Mouse (Mus musculus) left cerebral cortex, adult 2 months (tissue): Measurements from ENCODE around the gene Rassf1. TPM values are rescaled to one million over a fixed set of nuclear protein-coding genes. Genes with fewer than 3 reads are reported as not detected.
"Not testable (repeated sequence)": the region's sequence is repeated elsewhere in the genome, so short reads cannot be mapped to it uniquely, and the experiment has no call there.

Experiments used
- DNase-seq, 2 experiments: peaks; one replicate each; pipeline ENCODE4 v3.0.0; 2021 to 2022; ENCODE audit warnings: low spot score in 2 of 2, mixed read lengths in 1 of 2; ENCODE audit errors: extremely low spot score in 1 of 2
- H3K27ac ChIP-seq: fragments of 200-600 bp; 2 replicates; pipeline ENCODE4 v1.8.1; 2022
- H3K4me3 ChIP-seq: fragments of 200-600 bp; 2 replicates; pipeline ENCODE4 v1.8.1; 2022
- CTCF ChIP-seq: fragments of 200-600 bp; IDR thresholded peaks from 2 replicates; pipeline ENCODE4 v1.8.1; 2022; ENCODE audit warnings: antibody characterized with exemption, mild to moderate bottlenecking, moderate library complexity
- intact Hi-C: fragments of 180-260 bp; cut with DNase I; formaldehyde crosslinking; loops from one replicate; pipeline ENCODE4 v1.15.1; 2025
- total RNA-seq, 2 experiments: library from RNA; stranded (reverse); gene quantifications; 2 replicates each; pipeline ENCODE4 v1.2.3; 2021

Gene Rassf1
- total RNA-seq, 2 experiments from 2014 or later: 19.7 to 20.5 TPM

GRCm38 (mm10) chr9:107567702-107568319 lies 16.5 kb downstream of the Rassf1 start, which contains the start of gene Hyal2:
Gene Hyal2 (plus strand): TSS chr9:107567945.
- peak within 1 kb of the TSS; percentile 82 for H3K4me3 ChIP-seq
- DNase-seq: no peak
- TF ChIP-seq CTCF: no peak
- peak within 1 kb of the TSS; percentile 95 for H3K27ac ChIP-seq
- intact Hi-C loops: no loop called here

GRCm38 (mm10) chr9:107568331-107569261 lies 17.2 kb downstream of the Rassf1 start:
- intact Hi-C loops: no loop called here
- Histone ChIP-seq H3K27ac (peak overlapping the region; percentile 95), H3K4me3 (peak overlapping the region; percentile 82)
- TF ChIP-seq CTCF: no peak
- DNase-seq: peak; percentile 71 to 79

- no peak for DNase-seq
- intact Hi-C loops: no loop called here
- H3K4me3 ChIP-seq: peak overlapping the region; percentile 82
- peak overlapping the region; percentile 95 for H3K27ac ChIP-seq
- no peak for TF ChIP-seq CTCF
Measured at GRCm38 (mm10) chr9:107569270-107569669, 17.9 kb downstream of the Rassf1 start.

GRCm38 (mm10) chr9:107570016-107570415 lies 18.7 kb downstream of the Rassf1 start:
- no peak for DNase-seq
- no peak for TF ChIP-seq CTCF
- intact Hi-C loops: loop anchor here (10.0 kb wide), 1 partner anchor 925 kb away; the partner anchor contains the start of gene Usp19
- H3K4me3 ChIP-seq: peak overlapping the region; percentile 82
- H3K27ac ChIP-seq: no peak overlapping the region

- no peak for DNase-seq
- intact Hi-C loops: loop anchor here (10.0 kb wide), 1 partner anchor 924 kb away; the partner anchor contains the start of gene Usp19
- no peak for TF ChIP-seq CTCF
- Histone ChIP-seq H3K4me3 (no peak overlapping the region), H3K27ac (no peak overlapping the region)
Measured at GRCm38 (mm10) chr9:107570845-107571244, 19.5 kb downstream of the Rassf1 start.

- intact Hi-C loops: loop anchor here (10.0 kb wide), 1 partner anchor 923 kb away; the partner anchor contains the start of gene Usp19
- TF ChIP-seq CTCF: no peak
- Histone ChIP-seq H3K27ac (no peak overlapping the region), H3K4me3 (no peak overlapping the region)
- no peak for DNase-seq
Measured at GRCm38 (mm10) chr9:107571534-107572326, 20.4 kb downstream of the Rassf1 start.

GRCm38 (mm10) chr9:107572327-107572662 lies 20.9 kb downstream of the Rassf1 start:
- Histone ChIP-seq H3K27ac (no peak overlapping the region), H3K4me3 (no peak overlapping the region)
- no peak for DNase-seq
- TF ChIP-seq CTCF: no peak
- intact Hi-C loops: loop anchor here (10.0 kb wide), 1 partner anchor 923 kb away; the partner anchor contains the start of gene Usp19

- DNase-seq, H3K4me3 ChIP-seq, H3K27ac ChIP-seq: not testable (repeated sequence)
- intact Hi-C loops: loop anchor here (10.0 kb wide), 1 partner anchor 921 kb away; the partner anchor contains the start of gene Usp19
- peak; percentile 26 for TF ChIP-seq CTCF
Measured at GRCm38 (mm10) chr9:107573774-107574173, 22.4 kb downstream of the Rassf1 start.

GRCm38 (mm10) chr9:107575579-107576356 lies 24.4 kb downstream of the Rassf1 start:
- no peak for TF ChIP-seq CTCF
- DNase-seq: no peak
- intact Hi-C loops: loop anchor here (10.0 kb wide), 1 partner anchor 919 kb away; the partner anchor contains the start of gene Usp19
- Histone ChIP-seq H3K27ac (no peak overlapping the region), H3K4me3 (no peak overlapping the region)

GRCm38 (mm10) chr9:107576357-107577107 lies 25.2 kb downstream of the Rassf1 start, which contains the start of gene Hyal1:
Gene Hyal1 (plus strand): TSS chr9:107576927.
- H3K4me3 ChIP-seq: peak within 1 kb of the TSS; percentile 39; the same call in 1 of the 2 replicates
- TF ChIP-seq CTCF: no peak
- peak within 1 kb of the TSS; percentile 63 for H3K27ac ChIP-seq
- DNase-seq: no peak
- intact Hi-C loops: loop anchor here (10.0 kb wide), 1 partner anchor 918 kb away; the partner anchor contains the start of gene Usp19
